Mouse (Mus musculus) midbrain, embryonic 16.5 days (tissue): Measurements from ENCODE around the gene Cstf3. TPM values are rescaled to one million over a fixed set of nuclear protein-coding genes. Genes with fewer than 3 reads are reported as not detected.
A peak's percentile ranks its signal among the peaks of the same experiment; 100 is the strongest.

ENCODE experiments used
- ATAC-seq: fragments of 200-750 bp; cut with Nextera tagmentation; 2 replicates; pipeline ENCODE4 v1.8.0; 2017; ENCODE audit warnings: moderate TSS enrichment
- H3K27ac ChIP-seq: fragments of 300-500 bp; sonication (generic); 2 replicates; pipeline ENCODE4 v1.5.1; 2014; ENCODE audit warnings: mild to moderate bottlenecking, low read length, mixed read lengths
- H3K27me3 ChIP-seq: fragments of 300-500 bp; sonication (generic); 2 replicates; pipeline ENCODE4 v1.6.1; 2014; ENCODE audit warnings: low read depth, low read length, mixed read lengths; ENCODE audit not compliant: control insufficient read depth, insufficient read depth
- H3K36me3 ChIP-seq: fragments of 300-500 bp; sonication (generic); 2 replicates; pipeline ENCODE4 v1.6.1; 2014; ENCODE audit warnings: mild to moderate bottlenecking, low read length, moderate library complexity, mixed read lengths; ENCODE audit not compliant: control insufficient read depth, insufficient read depth
- H3K4me1 ChIP-seq: fragments of 300-500 bp; sonication (generic); 2 replicates; pipeline ENCODE4 v1.6.1; 2014; ENCODE audit warnings: mild to moderate bottlenecking, low read length, mixed read lengths; ENCODE audit not compliant: control insufficient read depth, insufficient read depth
- H3K4me2 ChIP-seq: fragments of 300-500 bp; sonication (generic); 2 replicates; pipeline ENCODE4 v1.6.1; 2014; ENCODE audit warnings: mild to moderate bottlenecking, low read length, mixed read lengths
- H3K4me3 ChIP-seq: fragments of 300-500 bp; sonication (generic); 2 replicates; pipeline ENCODE4 v1.5.1; 2014; ENCODE audit warnings: low read depth, mild to moderate bottlenecking, low read length, moderate library complexity, mixed read lengths
- H3K9ac ChIP-seq: fragments of 300-500 bp; sonication (generic); 2 replicates; pipeline ENCODE4 v1.6.1; 2014; ENCODE audit warnings: low read depth, low read length, mixed read lengths
- H3K9me3 ChIP-seq: fragments of 300-500 bp; sonication (generic); replicated peaks from 2 replicates; pipeline ENCODE4 v1.6.1; 2014; ENCODE audit warnings: mild to moderate bottlenecking, low read length, mixed read lengths; ENCODE audit not compliant: control insufficient read depth, poor library complexity, severe bottlenecking
- WGBS: fragments of 180-500 bp; shearing (Covaris S2); extraction: QIAGEN DNeasy Blood & Tissue Kit; methylation state at CpG from one replicate; pipeline ENCODE4 v1.1.7; 2014; 5-methylcytosine and 5-hydroxymethylcytosine counted together
- polyA plus RNA-seq: library from polyadenylated mRNA; unstranded; fragments of >200 nt; fragmentation: Nextera tagmentation; extraction: Ambion mirVana; gene quantifications from 2 replicates; pipeline ENCODE4 v1.2.1, GENCODE M21; 2015

Gene Cstf3
- polyA plus RNA-seq, 1 experiment from 2014 or later, result 91.3 TPM

- no peak for ATAC-seq
- H3K36me3 ChIP-seq, result peaks cover 21% of the 10 kb centered on the region
- WGBS, result 92% methylated on average over 8 of the region's 8 CpGs
- H3K4me1 ChIP-seq, result no peaks in the 10 kb centered on the region
- H3K27me3 ChIP-seq, result no peaks in the 10 kb centered on the region
- H3K4me2 ChIP-seq, result no peak overlapping the region
- H3K9me3 ChIP-seq, result no peaks in the 10 kb centered on the region
- no peak overlapping the region for H3K27ac ChIP-seq
- no peak overlapping the region for H3K4me3 ChIP-seq
- no peak overlapping the region for H3K9ac ChIP-seq
Observed at GRCm38 (mm10) chr2:104663372-104664100, 73.2 kb downstream of the Cstf3 start.

- Histone ChIP-seq H3K36me3 (peaks cover 21% of the 10 kb centered on the region), H3K4me1 (no peaks in the 10 kb centered on the region), H3K27ac (no peak overlapping the region), H3K9me3 (no peaks in the 10 kb centered on the region), H3K4me2 (no peak overlapping the region), H3K27me3 (no peaks in the 10 kb centered on the region), H3K9ac (no peak overlapping the region), H3K4me3 (no peak overlapping the region)
- WGBS, result 88% methylated on average over 6 of the region's 6 CpGs
- ATAC-seq, result no peak
Observed at GRCm38 (mm10) chr2:104669122-104669804, 78.9 kb downstream of the Cstf3 start.

- Histone ChIP-seq H3K4me2 (no peak overlapping the region), H3K9ac (no peak overlapping the region), H3K4me3 (no peak overlapping the region)
Observed at GRCm38 (mm10) chr2:104671724-104672123, 81.4 kb downstream of the Cstf3 start.

GRCm38 (mm10) chr2:104677326-104677725, 87.0 kb downstream of the Cstf3 start:
- Histone ChIP-seq H3K4me3 (no peak overlapping the region), H3K27me3 (no peaks in the 10 kb centered on the region), H3K9ac (no peak overlapping the region), H3K4me2 (no peak overlapping the region), H3K36me3 (peaks cover 9% of the 10 kb centered on the region), H3K9me3 (no peaks in the 10 kb centered on the region), H3K27ac (no peak overlapping the region), H3K4me1 (no peaks in the 10 kb centered on the region)
- WGBS, result 82% methylated on average over 3 of the region's 3 CpGs
- ATAC-seq, result no peak

More at GRCm38 (mm10) chr2:104671724-104672123, 81.4 kb downstream of the Cstf3 start:
- Histone ChIP-seq H3K27me3 (no peaks in the 10 kb centered on the region), H3K4me1 (no peaks in the 10 kb centered on the region), H3K27ac (no peak overlapping the region), H3K9me3 (no peaks in the 10 kb centered on the region), H3K36me3 (peaks cover 9% of the 10 kb centered on the region; the same call in 1 of the 2 replicates)
- no peak for ATAC-seq

- Histone ChIP-seq H3K36me3 (peaks cover 24% of the 10 kb centered on the region), H3K4me3 (no peak overlapping the region), H3K9ac (no peak overlapping the region)
Observed at GRCm38 (mm10) chr2:104684771-104685170, 94.4 kb downstream of the Cstf3 start.

GRCm38 (mm10) chr2:104685418-104685817, 95.1 kb downstream of the Cstf3 start:
- no peak overlapping the region for H3K27ac ChIP-seq
- no peaks in the 10 kb centered on the region for H3K27me3 ChIP-seq
- no peaks in the 10 kb centered on the region for H3K4me1 ChIP-seq
- peak; percentile 94 for ATAC-seq
- H3K4me3 ChIP-seq, result no peak overlapping the region
- 8% methylated on average over 13 of the region's 13 CpGs for WGBS
- no peaks in the 10 kb centered on the region for H3K9me3 ChIP-seq
- peaks cover 22% of the 10 kb centered on the region for H3K36me3 ChIP-seq
- no peak overlapping the region for H3K4me2 ChIP-seq
- no peak overlapping the region for H3K9ac ChIP-seq

More at GRCm38 (mm10) chr2:104684771-104685170, 94.4 kb downstream of the Cstf3 start:
- H3K27me3 ChIP-seq, result no peaks in the 10 kb centered on the region
- no peak overlapping the region for H3K27ac ChIP-seq
- H3K4me2 ChIP-seq, result no peak overlapping the region
- no peaks in the 10 kb centered on the region for H3K9me3 ChIP-seq
- WGBS, result 91% methylated on average over 4 of the region's 4 CpGs
- no peak for ATAC-seq
- no peaks in the 10 kb centered on the region for H3K4me1 ChIP-seq

GRCm38 (mm10) chr2:104687261-104687660, 96.9 kb downstream of the Cstf3 start:
- no peak overlapping the region for H3K4me3 ChIP-seq
- no peak for ATAC-seq
- H3K4me2 ChIP-seq, result no peak overlapping the region
- no peaks in the 10 kb centered on the region for H3K4me1 ChIP-seq
- no peak overlapping the region for H3K9ac ChIP-seq
- H3K36me3 ChIP-seq, result peaks cover 19% of the 10 kb centered on the region
- no peaks in the 10 kb centered on the region for H3K27me3 ChIP-seq
- no peaks in the 10 kb centered on the region for H3K9me3 ChIP-seq
- 74% methylated on average over 3 of the region's 3 CpGs for WGBS
- no peak overlapping the region for H3K27ac ChIP-seq

GRCm38 (mm10) chr2:104688321-104688720, 98.0 kb downstream of the Cstf3 start:
- Histone ChIP-seq H3K9ac (no peak overlapping the region), H3K4me3 (no peak overlapping the region), H3K36me3 (peaks cover 18% of the 10 kb centered on the region), H3K27ac (no peak overlapping the region), H3K9me3 (no peaks in the 10 kb centered on the region), H3K4me2 (no peak overlapping the region), H3K27me3 (no peaks in the 10 kb centered on the region), H3K4me1 (no peaks in the 10 kb centered on the region)
- WGBS, result 79% methylated on average over 3 of the region's 3 CpGs
- ATAC-seq, result no peak

GRCm38 (mm10) chr2:104688724-104689123, 98.4 kb downstream of the Cstf3 start:
- no peaks in the 10 kb centered on the region for H3K4me1 ChIP-seq
- WGBS, result 75% methylated on average over 8 of the region's 8 CpGs
- H3K27me3 ChIP-seq, result no peaks in the 10 kb centered on the region
- H3K36me3 ChIP-seq, result peaks cover 14% of the 10 kb centered on the region
- H3K9ac ChIP-seq, result no peak overlapping the region
- H3K27ac ChIP-seq, result no peak overlapping the region
- no peak for ATAC-seq
- no peak overlapping the region for H3K4me2 ChIP-seq
- H3K9me3 ChIP-seq, result no peaks in the 10 kb centered on the region
- no peak overlapping the region for H3K4me3 ChIP-seq
